Mouse (Mus musculus) G1E (cell line): ENCODE data around the gene Mtmr12. TPM values are rescaled to one million over a fixed set of nuclear protein-coding genes. Genes with fewer than 3 reads are reported as not detected.

Experiments
- ATAC-seq: 2 replicates; pipeline ENCODE4 v1.8.0; 2016; ENCODE audit warnings: mild to moderate bottlenecking; ENCODE audit not compliant: insufficient number of reproducible peaks, poor library complexity, low FRiP score, severe bottlenecking; ENCODE audit errors: extremely low read depth
- DNase-seq: peaks from one replicate; pipeline ENCODE4 v3.0.0; 2012; ENCODE audit warnings: low spot score
- H3K27me3 ChIP-seq: 2 replicates; pipeline ENCODE4 v1.6.1; 2012; ENCODE audit warnings: mild to moderate bottlenecking, low read length, inconsistent platforms; ENCODE audit not compliant: insufficient read depth
- H3K36me3 ChIP-seq: replicated peaks from 2 replicates; pipeline ENCODE3; 2012; ENCODE audit warnings: mild to moderate bottlenecking, inconsistent platforms
- H3K4me1 ChIP-seq: 2 replicates; pipeline ENCODE4 v1.6.1; 2012; ENCODE audit warnings: low read depth, low read length, inconsistent platforms, mixed read lengths; ENCODE audit not compliant: insufficient read depth
- H3K4me3 ChIP-seq: 2 replicates; pipeline ENCODE4 v1.5.1; 2012; ENCODE audit warnings: low read depth, mild to moderate bottlenecking, inconsistent platforms, low read length, moderate library complexity, mixed read lengths
- H3K9me3 ChIP-seq: replicated peaks from 2 replicates; pipeline ENCODE4 v1.6.1; 2012; ENCODE audit warnings: inconsistent platforms
- CTCF ChIP-seq: IDR thresholded peaks from 2 replicates; pipeline ENCODE4 v1.5.1; 2012; ENCODE audit warnings: low read depth, low read length, inconsistent platforms, mixed read lengths
- GATA1 ChIP-seq: IDR thresholded peaks from 2 replicates; pipeline ENCODE4 v1.6.1; 2012; ENCODE audit warnings: borderline replicate concordance, low read length, inconsistent platforms, mixed read lengths
- GATA2 ChIP-seq: IDR thresholded peaks from 2 replicates; pipeline ENCODE4 v1.6.1; 2012; ENCODE audit warnings: low read depth, low read length, inconsistent platforms, borderline replicate concordance
- POLR2AphosphoS5 ChIP-seq: IDR thresholded peaks from 2 replicates; pipeline ENCODE4 v1.6.1; 2012; ENCODE audit warnings: low read depth, low read length, inconsistent platforms; ENCODE audit not compliant: insufficient replicate concordance
- TAL1 ChIP-seq: conservative IDR thresholded peaks from 2 replicates; pipeline ENCODE4 v1.6.1; 2012; ENCODE audit warnings: low read depth, low read length, inconsistent platforms, mixed read lengths
- polyA plus RNA-seq: library from polyadenylated mRNA; stranded (reverse); fragments of >175 nt; gene quantifications from 2 replicates; pipeline ENCODE4 v1.2.3, GENCODE M21; 2012
- total RNA-seq, 2 experiments: library from RNA; stranded (forward) in 1 of 2; stranded (reverse) in 1 of 2; fragments of 200-1000 nt in 1 of 2; fragments of >200 nt in 1 of 2; fragmentation: Nextera tagmentation in 1 of 2; gene quantifications; 2 replicates each; pipeline ENCODE4 v1.2.3; 2014 to 2017

Gene Mtmr12
- total and polyA plus RNA-seq, 3 experiments: 7.9 to 29.0 (median 25.7) TPM

GRCm38 (mm10) chr15:12311465-12311864, 106.6 kb downstream of the Mtmr12 start:
- TF ChIP-seq TAL1 (no peak), GATA2 (no peak), POLR2AphosphoS5 (no peak), GATA1 (no peak), CTCF (no peak)
- H3K4me1 ChIP-seq: peaks cover 67% of the 10 kb centered on the region
- DNase-seq (no peak), ATAC-seq (no peak)
- H3K36me3 ChIP-seq: no peaks in the 10 kb centered on the region
- H3K9me3 ChIP-seq: no peaks in the 10 kb centered on the region
- no peaks in the 10 kb centered on the region for H3K27me3 ChIP-seq
- H3K4me3 ChIP-seq: no peak overlapping the region

GRCm38 (mm10) chr15:12313255-12313654, 108.4 kb downstream of the Mtmr12 start:
- H3K36me3 ChIP-seq: no peaks in the 10 kb centered on the region
- peaks cover 65% of the 10 kb centered on the region for H3K4me1 ChIP-seq
- TF ChIP-seq GATA1: no peak
- H3K9me3 ChIP-seq: no peaks in the 10 kb centered on the region
- DNase-seq: no peak
- H3K4me3 ChIP-seq: no peak overlapping the region
- no peaks in the 10 kb centered on the region for H3K27me3 ChIP-seq
- no peak for ATAC-seq

GRCm38 (mm10) chr15:12314584-12314983, 109.8 kb downstream of the Mtmr12 start:
- DNase-seq (no peak), ATAC-seq (no peak)
- Histone ChIP-seq H3K9me3 (no peaks in the 10 kb centered on the region), H3K4me3 (no peak overlapping the region), H3K27me3 (no peaks in the 10 kb centered on the region), H3K4me1 (peaks cover 63% of the 10 kb centered on the region), H3K36me3 (no peaks in the 10 kb centered on the region)
- no peak for TF ChIP-seq CTCF
- no peak for TF ChIP-seq GATA1
- no peak for TF ChIP-seq GATA2
- no peak for TF ChIP-seq TAL1

GRCm38 (mm10) chr15:12315996-12316395, 111.2 kb downstream of the Mtmr12 start:
- no peak overlapping the region for H3K4me3 ChIP-seq
- H3K36me3 ChIP-seq: no peaks in the 10 kb centered on the region
- no peaks in the 10 kb centered on the region for H3K9me3 ChIP-seq
- no peak for TF ChIP-seq CTCF
- no peak for TF ChIP-seq TAL1
- TF ChIP-seq POLR2AphosphoS5: no peak
- no peak for TF ChIP-seq GATA2
- TF ChIP-seq GATA1: no peak
- peaks cover 63% of the 10 kb centered on the region for H3K4me1 ChIP-seq
- DNase-seq (no peak), ATAC-seq (no peak)
- H3K27me3 ChIP-seq: no peaks in the 10 kb centered on the region

- DNase-seq (peak; percentile 28), ATAC-seq (peak; percentile 28; the same call in 1 of the 2 replicates)
- Histone ChIP-seq H3K9me3 (no peaks in the 10 kb centered on the region), H3K4me3 (no peak overlapping the region), H3K4me1 (peaks cover 51% of the 10 kb centered on the region), H3K27me3 (no peaks in the 10 kb centered on the region), H3K36me3 (no peaks in the 10 kb centered on the region)
- TF ChIP-seq GATA2 (no peak), CTCF (no peak), TAL1 (no peak), GATA1 (no peak), POLR2AphosphoS5 (no peak)
Measured at GRCm38 (mm10) chr15:12317290-12317689, 112.5 kb downstream of the Mtmr12 start.

- Histone ChIP-seq H3K4me3 (no peak overlapping the region), H3K4me1 (peaks cover 46% of the 10 kb centered on the region), H3K36me3 (no peaks in the 10 kb centered on the region), H3K27me3 (no peaks in the 10 kb centered on the region), H3K9me3 (no peaks in the 10 kb centered on the region)
- DNase-seq (no peak), ATAC-seq (no peak)
- TF ChIP-seq POLR2AphosphoS5 (no peak), GATA1 (no peak), TAL1 (no peak), GATA2 (no peak), CTCF (no peak)
Measured at GRCm38 (mm10) chr15:12318451-12318850, 113.6 kb downstream of the Mtmr12 start.

GRCm38 (mm10) chr15:12319889-12320288, 115.1 kb downstream of the Mtmr12 start:
- no peak for ATAC-seq
- TF ChIP-seq GATA1: no peak
- no peak for TF ChIP-seq TAL1
- no peak for TF ChIP-seq POLR2AphosphoS5
- TF ChIP-seq GATA2: no peak
- TF ChIP-seq CTCF: no peak
- Histone ChIP-seq H3K27me3 (no peaks in the 10 kb centered on the region), H3K9me3 (no peaks in the 10 kb centered on the region), H3K36me3 (peaks cover 7% of the 10 kb centered on the region), H3K4me3 (no peak overlapping the region; the same call in 1 of the 2 replicates), H3K4me1 (peaks cover 54% of the 10 kb centered on the region)
- DNase-seq: no peak
